Mouse (Mus musculus) olfactory bulb, adult 2 months (tissue): ENCODE measurements at regions not wholly inside any gene's neighbourhood (a gene's known extent, or its start where the extent isn't known, plus 50 kb on each side); places are given as distances from the start of the nearest gene placed in this dataset.

Experiments used
- CTCF ChIP-seq: fragments of 200-500 bp; IDR thresholded peaks from 2 replicates; pipeline ENCODE4 v1.5.1; 2012; ENCODE audit warnings: low read depth, mild to moderate bottlenecking, low read length, moderate library complexity; ENCODE audit not compliant: insufficient read depth
- POLR2A ChIP-seq: fragments of 200-500 bp; IDR thresholded peaks from 2 replicates; pipeline ENCODE4 v1.6.1; 2012; ENCODE audit warnings: mild to moderate bottlenecking, low read depth, low read length, moderate library complexity; ENCODE audit not compliant: insufficient read depth

DNA sequence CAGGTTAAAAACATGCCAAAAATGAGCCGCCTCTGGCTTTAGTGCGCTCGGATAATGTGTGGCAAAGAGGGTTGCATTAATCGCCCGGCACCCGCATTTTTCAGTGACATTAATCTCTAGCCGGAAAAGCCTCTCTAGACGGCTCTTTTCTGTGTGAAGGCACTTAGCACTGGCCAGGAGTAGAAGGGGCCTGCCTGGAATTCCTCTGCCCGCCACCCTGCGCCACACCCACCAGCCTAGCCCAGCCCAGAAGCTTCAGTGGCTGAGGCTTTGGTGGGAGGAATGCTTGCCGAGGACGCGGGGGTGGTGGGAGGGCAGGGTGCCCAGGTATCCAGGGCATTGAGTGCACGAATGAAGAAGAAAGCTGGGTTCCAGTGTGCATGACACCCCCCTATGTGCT lies 65.2 kb upstream of the Wnt4 start:
- TF ChIP-seq POLR2A (no peak), CTCF (no peak)
